Mouse (Mus musculus) brain, adult 2 months (tissue): ENCODE measurements at regions not wholly inside any gene's neighbourhood (a gene's known extent, or its start where the extent isn't known, plus 50 kb on each side); places are given as distances from the start of the nearest gene placed in this dataset.
"Not testable (repeated sequence)": the region's sequence is repeated elsewhere in the genome, so short reads cannot be mapped to it uniquely, and the experiment has no call there.

Experiments
- DNase-seq: peaks from one replicate; pipeline ENCODE4 v3.0.0; 2011; ENCODE audit warnings: low read depth, low spot score

DNA sequence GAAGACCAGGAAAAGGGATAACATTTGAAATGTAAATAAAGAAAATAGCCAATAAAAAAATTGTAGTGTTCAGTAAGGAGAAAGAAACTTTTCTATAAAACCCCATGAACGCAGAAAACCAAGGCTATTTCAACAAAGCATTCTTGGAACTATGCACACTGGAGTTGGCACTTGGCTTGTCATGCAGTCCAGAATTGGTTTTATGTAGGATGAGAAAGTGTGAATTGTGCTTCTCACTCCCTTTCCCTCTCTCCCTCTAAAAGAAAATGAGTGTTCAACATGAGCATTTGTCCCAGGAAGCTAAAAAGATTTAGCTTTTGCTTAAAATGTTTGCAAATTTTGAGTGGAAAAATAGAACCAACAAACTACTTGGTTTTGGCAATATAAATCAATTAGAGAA, 841.6 kb upstream of the Adam24 start:
- DNase-seq = peak; percentile 80

DNA sequence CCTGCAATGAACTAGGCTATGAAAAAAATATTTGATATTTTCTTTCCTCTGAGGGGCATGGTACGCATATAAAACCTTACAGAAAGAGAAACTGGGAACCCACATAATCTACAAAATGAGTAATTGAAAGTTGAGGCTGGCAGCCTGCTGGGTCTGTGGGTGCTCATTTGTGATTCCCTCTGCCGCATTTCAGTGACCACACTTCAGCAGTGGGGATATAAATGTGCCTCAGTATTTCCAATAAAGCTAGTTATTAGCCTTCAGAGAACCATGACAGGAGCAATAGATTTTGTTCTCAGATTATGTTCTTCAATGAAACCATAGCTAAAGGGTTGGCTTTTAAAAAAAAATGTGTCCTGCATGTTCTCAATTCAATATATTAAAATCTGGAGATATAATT, 828.0 kb upstream of the Adam24 start:
- no peak for DNase-seq

DNA sequence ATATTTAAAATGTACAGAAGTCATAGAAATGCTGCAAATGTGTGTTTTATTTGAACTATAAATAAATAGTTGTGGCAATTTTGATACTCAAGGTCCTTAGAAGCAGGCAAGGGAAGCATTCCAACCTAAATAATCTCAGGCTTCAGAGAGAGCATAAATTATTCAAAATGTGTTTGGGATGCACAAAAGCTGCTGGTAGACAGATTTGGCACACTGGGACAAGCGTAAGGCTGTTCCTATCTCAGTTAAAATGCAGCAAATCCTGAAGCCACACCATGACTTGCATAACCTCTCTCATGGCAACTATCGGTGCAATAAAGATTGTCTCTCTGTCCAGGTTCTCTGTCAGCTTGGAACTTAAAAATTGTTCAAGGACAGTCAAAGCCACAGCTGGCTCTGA, 812.3 kb upstream of the Adam24 start:
- peak; percentile 31 for DNase-seq

DNA sequence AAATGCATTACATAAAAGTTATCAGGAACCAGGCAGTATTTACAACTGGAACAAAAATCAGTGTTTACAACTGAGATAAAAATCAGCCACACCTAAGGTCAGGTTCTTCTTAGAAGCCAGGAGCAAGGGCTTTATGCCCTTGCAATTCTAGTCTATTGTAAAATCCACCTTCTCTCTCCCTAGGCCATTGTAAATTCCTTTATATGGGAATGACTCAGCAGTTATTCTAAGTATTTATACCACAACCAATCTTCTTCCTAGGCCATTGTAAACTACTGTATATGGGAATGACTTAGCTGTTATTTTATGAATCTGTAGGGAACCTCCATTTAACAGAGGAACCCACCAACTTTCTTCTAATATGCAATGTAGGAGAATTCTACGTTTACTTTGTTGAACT, 772.6 kb upstream of the Adam24 start:
- DNase-seq = no peak

DNA sequence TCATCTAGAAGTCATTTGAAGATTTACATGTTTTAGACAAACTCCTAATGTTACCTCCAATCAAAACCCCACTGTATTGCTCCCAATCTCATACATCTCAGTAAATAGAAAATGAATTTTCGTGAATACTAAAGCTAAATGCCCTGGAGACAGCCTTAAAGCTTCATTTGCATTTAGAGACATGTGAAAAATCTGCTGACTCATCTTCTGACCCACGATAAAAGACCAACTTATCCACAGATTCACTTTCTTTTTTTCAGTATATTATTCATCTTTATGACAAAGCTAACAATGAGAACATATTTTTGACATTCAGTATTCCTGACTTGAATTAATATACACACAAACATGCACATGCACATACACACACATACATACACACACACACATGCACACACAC, 762.0 kb upstream of the Adam24 start:
- DNase-seq = no peak

DNA sequence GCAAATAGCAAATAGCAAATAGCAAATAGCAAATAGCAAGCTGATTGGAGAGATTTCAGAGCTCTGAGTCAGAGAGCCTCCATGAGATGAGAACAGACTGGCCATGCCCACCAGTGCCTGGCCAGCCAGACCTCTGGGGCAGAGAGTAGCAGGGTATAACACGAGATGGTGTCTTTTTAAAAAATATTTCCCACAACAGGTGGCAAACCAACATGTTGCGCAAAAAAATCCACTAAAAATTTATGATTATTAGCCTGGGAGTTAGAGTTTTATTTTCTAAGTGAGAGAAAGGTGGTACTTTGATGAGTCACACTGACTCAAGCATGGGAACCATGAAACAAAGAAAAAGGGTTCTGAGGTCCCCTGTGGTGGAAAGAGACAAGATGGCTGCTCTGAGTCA, 753.5 kb upstream of the Adam24 start:
- no peak for DNase-seq

DNA sequence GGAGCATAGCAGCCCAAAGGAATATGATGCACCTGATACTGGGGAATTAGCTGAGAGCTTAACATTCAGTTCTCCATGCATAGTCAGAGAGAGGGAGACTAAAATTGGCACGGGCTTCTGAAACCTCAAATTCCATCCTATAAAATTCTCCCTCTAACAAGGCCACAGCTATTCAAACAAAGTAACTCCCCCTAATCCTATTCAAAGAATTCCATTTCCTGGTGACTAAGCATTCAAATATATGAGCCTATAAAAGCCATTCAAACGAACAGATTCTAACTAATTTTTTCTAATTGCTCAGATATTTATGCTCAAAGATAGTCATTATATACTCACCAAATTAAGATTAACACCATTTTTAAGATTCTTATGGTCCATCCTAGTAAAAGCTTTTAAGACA, 751.1 kb upstream of the Adam24 start:
- DNase-seq = no peak

DNA sequence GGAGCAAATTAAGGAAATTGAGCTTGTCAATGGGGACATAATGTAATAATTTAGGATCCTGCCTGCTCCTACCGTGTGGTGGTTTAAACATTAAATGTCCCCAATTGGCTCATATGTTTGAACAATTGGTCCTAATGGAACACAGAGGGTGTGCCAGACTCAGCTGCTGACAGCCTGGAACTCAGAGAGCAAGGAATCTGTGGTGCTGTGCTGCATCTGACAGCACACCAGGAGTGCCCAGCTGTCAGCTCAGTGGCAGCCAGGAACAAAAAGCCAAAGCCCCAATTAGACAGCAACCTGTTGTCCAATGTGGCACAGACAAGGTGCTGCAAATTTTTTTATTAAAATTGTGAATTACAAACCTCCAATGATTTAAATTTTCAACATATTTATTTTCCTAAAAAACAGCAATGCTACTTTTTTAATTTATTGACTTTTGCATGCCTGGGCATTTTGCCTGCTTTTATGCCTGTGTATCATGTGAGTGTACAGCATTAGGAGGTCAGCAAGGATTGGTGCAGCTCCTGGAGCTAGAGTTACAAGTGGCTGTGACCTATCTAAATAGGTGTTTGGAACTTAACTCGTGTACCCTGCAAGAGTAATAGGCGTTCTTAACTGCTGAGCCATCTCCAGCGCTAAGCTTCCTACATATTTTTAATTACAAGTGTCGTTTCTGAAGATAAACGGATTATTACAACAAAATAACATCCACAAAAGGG, 724.5 kb upstream of the Adam24 start:
- DNase-seq = peak; percentile 44

DNA sequence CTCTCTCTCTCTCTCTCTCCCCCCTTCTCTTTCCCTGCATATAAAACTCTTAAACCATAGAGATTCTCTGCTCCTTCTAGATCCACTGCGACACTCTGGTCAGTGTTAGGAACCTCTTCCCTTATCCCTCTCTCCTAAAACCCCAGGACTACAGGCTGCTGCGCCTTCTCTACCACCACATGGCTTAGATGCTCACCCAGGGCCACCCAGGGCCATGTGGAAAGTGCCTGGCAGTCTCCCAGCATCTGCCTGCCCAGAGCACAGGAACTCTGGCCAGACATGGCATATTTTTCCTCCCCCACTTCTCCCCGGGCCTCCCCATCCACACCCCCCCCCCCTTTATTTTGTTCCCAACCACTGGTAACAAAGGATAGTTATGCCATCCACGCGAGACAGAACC, 720.4 kb upstream of the Adam24 start:
- DNase-seq = no peak

DNA sequence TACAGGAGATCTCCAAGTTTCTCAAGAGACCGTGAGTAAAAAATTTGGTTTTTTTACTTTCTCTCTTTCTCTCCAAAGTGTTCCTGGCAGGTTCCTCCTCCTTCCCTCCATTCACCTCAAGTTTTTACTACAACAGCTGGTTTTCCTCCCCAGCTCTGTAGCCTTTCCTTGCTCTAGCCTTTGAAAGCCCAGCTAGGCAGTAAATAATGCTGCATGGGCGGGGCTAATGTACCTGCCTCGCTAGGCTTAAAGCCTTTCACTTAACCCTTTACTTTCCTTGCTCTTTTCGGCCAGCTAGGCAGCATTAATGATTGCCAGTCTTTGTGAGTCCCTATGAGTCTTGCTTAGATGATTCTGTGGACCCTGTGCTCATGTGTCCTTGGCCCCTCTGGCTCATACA, 720.0 kb upstream of the Adam24 start:
- no peak for DNase-seq

DNA sequence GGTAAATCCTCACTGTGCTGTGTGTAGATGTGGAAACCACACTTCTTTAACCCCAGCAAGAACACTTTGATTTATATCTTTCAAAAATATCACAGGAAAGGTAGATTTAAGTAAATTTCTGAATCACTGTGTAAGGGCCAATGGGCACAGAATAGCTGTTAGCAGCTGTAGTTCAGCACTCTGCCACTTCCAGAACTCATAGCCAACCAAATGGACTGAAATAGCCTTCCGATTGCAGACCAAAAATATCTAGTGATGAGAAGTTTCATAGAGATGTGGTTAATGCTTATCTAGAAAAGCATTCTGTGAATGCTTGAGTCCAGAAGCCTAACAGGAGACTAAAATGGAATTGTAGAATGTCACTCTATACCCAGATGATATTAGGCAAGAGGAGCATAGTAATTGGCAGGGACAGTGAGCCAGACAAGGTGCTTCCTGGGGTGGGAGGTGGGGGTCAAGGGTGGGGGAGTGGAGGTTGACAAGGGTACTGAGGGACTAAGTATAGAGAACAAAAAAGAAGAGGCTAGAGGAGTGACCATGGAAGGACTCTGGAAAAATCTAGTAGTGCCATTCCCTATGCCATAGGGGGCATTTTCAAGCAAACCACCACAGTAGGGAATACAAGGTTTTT, 669.6 kb upstream of the Adam24 start:
- peak; percentile 2 for DNase-seq

DNA sequence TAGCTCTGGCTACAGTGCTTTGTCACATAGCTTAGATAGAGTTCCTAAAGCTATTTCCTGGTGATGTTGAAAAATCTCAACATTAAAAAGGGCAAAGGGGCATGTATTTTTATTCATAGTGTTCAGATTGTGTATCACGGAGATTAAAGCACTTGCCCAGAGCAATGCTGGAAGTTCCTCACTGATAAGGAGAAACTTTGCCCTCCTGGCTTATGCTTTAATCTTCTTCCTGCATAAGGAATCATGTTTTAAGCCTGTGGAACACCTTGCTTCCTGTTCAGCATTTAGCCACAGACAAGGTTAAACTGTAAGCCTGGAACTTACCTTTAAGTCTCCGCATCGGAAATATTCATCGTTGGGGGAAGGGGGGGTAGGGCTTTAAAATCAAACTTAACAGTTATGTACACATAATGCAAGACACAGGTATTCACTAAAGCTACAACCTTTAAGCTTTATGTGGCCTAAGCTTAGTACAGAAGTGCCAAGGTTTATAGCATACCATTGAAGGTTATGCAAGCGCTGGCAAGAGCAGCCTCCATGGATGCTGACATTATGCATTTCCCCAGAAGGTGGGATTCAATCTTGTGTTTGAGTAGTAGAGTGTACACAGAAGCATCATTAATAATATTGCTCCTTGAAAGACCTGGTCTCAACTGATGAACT, 655.5 kb upstream of the Adam24 start:
- no peak for DNase-seq

DNA sequence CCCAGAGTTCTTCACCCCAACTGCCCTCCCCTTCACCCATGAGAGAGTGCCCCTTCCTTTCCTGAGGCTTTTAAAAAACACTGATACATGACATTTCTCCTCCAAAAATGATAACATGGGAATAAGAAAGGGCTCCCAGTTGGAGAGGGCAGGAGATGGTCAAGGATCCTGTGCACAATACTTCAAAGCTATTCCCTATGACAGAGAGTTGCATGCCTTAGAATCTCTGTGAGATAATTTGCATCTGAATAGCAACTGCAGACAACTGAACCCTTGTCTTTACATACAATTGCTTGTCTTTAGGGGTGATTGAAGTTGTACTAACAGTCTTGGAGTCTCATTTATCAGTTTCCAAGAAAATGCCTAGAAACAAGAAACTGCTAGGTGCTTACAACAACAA, 610.7 kb upstream of the Adam24 start:
- DNase-seq = no peak

DNA sequence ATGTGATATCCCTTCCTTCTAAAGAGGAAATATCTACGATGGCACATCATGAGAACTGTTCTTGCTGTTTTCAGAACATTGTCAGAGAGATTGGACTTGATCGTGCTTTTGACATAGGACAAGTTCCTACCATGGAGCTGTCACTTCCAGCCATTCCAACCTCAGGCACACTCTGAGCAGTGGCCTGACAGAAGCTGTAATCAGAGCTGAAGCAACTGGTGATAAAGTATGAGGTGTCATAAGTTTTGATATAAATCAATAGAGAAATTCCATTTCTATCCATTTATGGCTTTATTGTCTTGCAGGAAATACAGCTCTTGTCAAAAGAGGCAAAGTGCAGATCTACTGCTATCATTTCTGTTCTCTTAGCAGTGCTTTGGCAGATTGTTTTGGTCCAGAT, 603.7 kb upstream of the Adam24 start:
- DNase-seq = no peak

DNA sequence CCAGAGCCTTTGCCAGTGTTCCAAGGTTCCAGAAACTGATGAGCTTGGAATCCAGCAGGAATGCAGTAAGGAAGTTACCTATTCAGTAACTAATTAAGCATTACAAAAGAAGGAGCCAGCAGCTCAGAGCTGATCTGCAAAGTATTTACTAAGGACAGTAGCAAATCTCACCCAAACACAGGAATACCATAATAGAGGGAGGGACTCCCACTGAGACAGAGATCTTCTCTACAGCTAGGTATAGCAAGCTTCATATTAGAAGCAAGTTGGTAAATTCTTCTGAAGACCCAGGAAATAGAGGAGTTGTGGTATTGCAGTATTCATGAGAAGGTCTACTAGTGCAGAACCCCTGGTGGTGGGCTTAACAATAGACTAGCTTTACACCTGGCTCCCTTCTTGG, 593.9 kb upstream of the Adam24 start:
- DNase-seq = not testable (repeated sequence)

DNA sequence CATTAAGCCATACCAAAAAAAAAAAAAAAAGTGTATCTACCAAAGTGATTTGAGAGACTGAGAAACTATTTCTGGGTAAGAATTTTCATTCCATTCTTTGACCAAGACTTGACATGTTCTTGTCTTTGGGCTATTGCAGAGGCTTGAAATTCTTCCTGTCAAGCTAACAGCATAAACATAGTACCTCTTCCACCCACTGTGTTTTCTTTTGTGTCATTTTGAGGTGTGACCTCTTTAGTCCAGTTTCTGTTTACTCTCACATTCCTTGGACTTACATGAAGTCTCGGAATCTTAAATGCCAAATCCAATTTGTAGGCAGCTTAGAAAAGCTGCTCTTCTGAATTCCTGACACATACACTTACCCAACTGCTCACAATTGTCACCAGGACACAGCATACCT, 590.7 kb upstream of the Adam24 start:
- peak; percentile 1 for DNase-seq

DNA sequence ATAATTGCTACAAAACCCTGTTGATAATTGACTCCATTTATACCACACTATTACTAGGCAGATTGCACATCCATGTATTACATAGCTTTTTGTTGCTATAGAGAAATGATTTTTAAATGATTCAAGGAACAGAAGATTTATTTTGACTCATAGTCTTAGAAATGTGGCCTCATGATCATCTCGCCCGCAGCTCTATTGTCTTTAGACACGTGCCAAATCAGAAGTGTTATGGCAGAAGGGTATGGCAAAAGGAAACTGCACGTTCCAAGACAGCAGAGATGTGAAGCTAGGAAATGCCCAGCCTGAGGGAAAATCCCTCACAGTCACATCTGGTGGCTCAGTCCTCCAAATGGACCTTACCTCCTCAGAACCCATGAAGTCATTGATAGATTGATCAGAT, 585.5 kb upstream of the Adam24 start:
- DNase-seq = no peak

DNA sequence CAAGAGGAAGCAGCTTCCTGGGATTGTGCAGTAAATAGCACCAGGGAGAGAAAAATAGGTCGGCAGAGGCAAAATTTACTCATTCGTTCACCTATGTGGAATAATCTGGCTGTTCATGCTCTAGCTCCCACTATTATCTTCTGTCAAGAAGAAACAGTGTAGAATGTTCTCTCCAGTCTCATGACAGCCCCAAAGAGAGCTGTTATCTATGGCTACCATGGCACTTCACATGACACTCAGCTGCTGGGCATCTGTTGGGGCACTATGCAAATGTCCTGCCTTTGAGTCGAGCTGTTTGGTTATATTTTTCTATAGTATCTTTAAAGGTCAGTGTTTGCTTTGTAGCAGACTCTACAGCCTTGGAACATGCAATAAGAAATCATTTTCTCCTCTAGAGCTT, 550.5 kb upstream of the Adam24 start:
- DNase-seq = no peak

DNA sequence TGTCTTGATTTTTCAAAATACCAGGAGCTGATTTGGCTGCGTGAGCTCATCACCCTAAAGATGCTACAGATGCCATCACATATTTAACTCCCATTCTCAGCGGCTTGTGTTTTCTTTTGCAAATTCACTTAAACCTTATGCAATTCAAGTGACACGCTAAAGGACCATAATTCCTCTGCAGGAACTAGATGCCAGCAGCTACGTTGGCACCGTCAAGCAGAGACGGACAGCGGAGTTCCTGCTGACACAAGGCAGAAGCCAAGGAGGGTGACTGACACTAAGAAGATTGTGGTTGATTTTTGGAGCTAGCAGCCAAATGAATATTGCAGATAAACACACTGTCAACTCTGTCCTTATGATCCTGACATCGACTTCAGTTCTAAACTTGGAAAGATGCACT, 547.7 kb upstream of the Adam24 start:
- peak; percentile 35 for DNase-seq

DNA sequence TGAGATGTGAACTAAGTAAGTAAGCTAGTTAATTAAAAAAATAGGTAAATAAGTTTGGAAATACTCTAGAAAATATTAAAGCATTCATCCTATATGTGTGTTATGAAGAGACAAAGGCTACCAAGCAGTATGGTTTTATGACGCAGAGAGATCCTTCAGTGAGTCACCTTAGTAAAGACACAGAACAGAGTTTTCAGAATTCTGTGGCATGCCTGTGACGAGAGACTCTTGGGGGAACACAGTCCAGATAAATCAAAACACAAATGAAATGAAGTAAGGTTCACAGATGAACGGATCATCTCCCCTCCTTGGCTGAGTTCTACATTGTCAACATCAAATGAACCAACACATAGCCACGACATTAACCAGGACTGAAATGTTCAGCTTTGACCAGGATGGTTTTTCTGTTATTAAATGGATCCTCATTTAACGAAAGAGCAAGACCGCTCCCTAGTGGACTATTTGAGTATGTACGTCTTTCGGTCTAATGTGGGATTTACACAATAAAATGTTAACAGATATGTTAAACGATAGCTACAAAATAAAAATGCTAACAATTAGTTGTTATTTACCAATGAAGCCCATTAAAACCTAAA, 542.1 kb upstream of the Adam24 start:
- peak; percentile 70 for DNase-seq

DNA sequence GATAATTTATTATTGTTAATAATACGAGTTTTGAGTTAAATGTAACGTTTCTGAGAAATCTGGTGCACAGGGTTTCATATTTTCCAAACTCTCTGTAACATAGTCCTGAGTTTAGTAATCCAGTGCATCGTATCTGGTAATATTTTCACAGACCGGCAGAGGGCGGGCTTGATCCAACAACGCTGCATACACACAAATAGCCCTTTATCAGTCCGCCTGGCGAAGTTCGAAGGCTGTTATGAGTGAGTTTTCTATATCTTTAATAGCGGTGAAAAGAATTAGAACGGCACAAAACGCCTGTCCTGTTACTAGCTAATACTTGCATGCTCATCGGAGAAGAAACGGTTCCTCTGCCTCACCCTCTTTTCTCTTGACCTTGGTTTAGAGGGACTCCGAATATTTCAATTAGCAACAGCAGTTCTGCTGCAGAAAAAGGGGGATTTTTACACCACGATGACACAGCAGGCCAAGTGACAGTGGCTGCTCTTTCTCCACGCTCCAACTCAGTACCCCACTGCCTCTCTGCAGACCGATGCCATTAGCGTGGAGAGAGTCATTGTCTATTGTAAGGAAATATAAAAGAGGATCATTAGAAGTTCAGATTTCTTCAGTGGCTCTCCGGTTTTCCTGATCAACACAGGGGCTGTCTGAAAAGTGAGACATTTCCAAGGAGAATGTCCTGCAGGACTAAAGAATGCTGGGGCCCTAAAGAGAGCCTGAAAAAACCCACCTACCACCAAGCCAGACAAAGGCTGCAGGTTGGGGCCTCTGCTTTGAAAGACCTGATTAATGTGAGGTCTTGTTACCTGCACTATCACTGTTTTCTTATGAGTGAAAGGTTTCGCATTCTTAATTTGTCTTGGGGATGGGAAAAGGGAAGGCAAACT, 523.7 kb upstream of the Adam24 start:
- peak; percentile 74 for DNase-seq

DNA sequence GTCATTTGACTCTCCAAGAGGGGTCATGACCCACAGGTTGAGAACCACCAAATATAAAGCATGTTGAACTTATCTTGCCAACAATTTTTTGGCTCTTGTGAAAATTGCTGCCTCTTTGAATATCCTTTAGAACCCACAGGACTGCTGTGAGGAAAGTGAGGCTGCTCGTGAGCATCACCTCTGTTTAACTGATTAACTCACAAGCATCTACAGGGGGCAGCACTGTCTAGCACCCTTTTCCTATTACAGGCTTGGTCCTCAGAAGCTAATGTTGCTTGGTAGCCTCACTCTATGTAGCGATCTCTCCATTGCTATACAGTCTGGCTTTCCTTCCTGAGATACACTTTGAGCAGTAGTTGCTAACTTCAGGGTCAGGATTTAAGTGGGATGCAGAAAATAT, 522.4 kb upstream of the Adam24 start:
- DNase-seq = no peak
